Mouse (Mus musculus): Measurements from ENCODE around the gene Gm45261.

DNA sequence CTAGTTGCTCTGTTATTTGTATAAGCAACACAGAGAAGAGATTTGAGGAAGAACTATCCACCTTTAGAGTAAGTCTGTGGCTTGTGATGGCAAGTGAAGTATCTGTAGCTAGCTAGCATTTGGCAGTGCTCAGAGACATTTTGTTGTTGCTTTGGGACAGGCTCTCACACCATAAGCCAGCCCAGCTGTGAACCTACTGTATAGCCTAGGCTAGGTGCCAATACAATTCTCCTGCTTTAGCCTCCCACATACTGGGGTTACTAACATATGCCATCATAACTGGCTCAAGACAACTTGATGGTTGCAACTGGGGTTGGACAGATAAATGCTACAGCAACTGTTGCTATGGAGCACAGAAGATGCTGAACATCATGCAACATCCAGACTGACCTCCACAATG lies 1.8 kb downstream of the Gm45261 start:
- TF ChIP-seq POLR2A (IDR thresholded peaks at IDR 0.05; ENCODE audit: borderline replicate concordance, control insufficient read depth, low read depth, low read length) (no peak), CTCF (IDR thresholded peaks at IDR 0.05; ENCODE audit: control insufficient read depth, insufficient read depth, low read length) (no peak)
